Mouse (Mus musculus) megakaryocyte progenitor cell, adult 5-6 weeks (primary cell): ENCODE measurements around the gene Gm20518. TPM values are rescaled to one million over a fixed set of nuclear protein-coding genes. Genes with fewer than 3 reads are reported as not detected.
A peak's percentile ranks its signal among the peaks of the same experiment; 100 is the strongest.

Source experiments
- ATAC-seq: replicated peaks from 2 replicates; pipeline ENCODE4 v1.8.0; 2016; ENCODE audit warnings: mild to moderate bottlenecking, moderate TSS enrichment, inconsistent platforms; ENCODE audit not compliant: poor library complexity
- total RNA-seq, 2 experiments: library from RNA; stranded (forward) in 1 of 2; stranded (reverse) in 1 of 2; fragments of 157-497, 149-512 nt in 1 of 2; fragments of 200-1000 nt in 1 of 2; gene quantifications; 2 replicates each; pipeline versions ENCODE4 v1.2.3 to v1.2.4; 2015 to 2017

Gene Gm20518
- total RNA-seq (2015) (0.05 and 0.20 TPM in 2 replicates), total RNA-seq (2017) (0.20 TPM in 1 of 2 replicates, not detected in the other)

DNA sequence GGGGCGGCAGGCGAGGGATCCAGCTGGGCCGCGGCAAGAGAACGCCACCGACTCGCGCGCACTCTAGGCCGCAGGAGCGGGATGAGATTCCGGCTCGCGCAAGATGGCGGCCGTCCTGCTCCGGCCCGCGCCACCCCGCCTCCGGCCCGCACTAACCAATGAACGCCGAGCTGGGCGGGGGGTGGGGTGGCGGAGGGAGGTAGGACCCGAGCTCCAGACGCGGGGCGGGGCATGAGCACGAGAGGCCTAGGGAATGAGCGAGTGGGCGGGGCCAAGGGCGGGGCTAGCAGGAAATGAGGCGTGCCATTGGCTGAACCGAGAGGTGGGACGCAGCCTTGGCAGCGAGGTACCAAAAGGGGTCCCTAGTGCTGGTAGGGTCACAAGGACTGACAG, at the start of gene Gm20518:
Gene Gm20518 (minus strand): TSS at position 105 of the 393 bp plus-strand sequence.
- peak; percentile 94 for ATAC-seq

DNA sequence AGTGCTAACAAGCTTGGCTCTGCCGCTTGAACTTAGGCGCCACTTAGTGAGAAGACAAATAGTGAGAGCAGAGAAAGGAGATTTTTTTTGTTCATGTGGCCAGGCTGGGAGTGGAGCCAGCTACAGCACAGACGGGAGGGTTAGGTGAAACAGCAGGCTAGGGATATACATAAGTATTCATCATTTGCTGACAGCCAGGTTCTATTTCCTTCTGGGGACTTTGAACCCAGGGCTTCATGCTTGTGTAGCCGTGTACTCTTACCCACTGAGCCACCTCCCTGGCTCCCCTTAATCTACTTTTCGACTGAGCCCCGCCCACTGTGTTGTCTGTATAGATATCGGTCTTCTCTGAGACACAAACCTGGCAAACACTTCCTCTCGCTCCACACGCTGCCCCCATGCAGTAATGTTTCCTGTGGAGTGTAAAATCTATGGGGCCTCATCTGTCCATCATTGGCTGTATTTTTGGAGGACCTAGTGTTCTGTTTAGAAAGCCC, 47.8 kb upstream of the Gm20518 start:
- peak; percentile 75 for ATAC-seq

- peak; percentile 89 for ATAC-seq
Measured at GRCm38 (mm10) chr16:17938821-17939220, 47.4 kb upstream of the Gm20518 start.

DNA sequence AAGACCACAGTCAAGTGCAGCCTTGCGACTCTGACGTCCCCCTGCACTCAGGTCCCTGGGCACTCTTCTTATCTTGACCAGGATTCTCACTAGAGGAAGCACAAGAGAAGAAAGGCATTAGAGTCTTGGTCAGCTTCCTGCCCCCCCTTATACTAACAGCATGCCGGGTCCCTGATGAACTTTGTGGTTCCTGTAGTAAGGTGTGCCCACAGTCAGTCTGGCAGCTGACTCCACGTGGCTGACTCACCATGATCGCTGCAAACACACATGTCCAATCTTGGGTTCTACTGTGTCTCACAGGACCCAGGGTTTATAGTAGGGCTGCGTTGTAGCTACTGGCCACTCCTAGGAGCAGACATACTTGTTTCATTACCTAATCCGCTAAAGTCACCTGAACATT, 46.7 kb upstream of the Gm20518 start:
- no peak for ATAC-seq

DNA sequence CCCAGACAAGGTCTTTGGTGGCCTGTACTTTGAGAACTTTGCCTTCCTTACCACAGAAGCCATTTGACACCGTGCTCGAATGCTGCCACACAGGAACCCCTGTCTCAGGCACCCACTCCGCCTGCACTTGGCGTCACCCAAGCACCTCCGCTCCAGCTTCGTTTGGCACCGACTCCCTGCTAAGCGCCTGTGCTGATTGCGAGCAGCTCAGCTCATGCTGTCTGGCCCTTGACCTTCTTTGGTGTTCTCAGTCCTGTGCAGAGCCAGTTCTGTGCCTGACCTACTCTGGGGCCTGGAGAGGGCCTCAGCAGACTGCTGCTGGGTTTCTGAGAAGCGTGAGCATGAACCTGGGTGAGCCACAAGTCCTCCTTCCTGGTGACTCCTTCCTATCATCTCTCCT, 45.3 kb upstream of the Gm20518 start:
- no peak for ATAC-seq

DNA sequence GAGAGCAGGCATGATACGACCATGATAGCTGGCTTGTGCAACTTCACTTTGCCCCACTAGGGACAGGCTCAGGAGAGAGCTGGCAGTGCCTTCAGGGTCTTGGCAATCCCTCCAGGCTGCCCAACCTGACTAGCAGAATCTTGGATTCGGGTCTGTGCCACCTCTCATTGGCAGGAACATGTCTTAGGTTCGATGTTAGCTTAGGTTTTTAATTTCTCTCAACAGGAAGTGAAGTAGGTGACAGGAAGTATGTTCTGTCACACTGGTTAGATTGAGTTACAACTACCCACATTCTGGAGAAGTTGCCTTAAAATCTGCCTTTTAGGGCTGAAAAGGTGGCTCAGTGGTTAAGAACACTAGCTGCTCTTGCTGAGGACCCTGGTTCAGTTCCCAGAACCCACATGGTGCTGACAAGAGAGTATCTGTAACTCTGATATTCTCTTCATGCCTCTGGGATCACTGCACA, 43.0 kb upstream of the Gm20518 start:
- peak; percentile 44 for ATAC-seq

DNA sequence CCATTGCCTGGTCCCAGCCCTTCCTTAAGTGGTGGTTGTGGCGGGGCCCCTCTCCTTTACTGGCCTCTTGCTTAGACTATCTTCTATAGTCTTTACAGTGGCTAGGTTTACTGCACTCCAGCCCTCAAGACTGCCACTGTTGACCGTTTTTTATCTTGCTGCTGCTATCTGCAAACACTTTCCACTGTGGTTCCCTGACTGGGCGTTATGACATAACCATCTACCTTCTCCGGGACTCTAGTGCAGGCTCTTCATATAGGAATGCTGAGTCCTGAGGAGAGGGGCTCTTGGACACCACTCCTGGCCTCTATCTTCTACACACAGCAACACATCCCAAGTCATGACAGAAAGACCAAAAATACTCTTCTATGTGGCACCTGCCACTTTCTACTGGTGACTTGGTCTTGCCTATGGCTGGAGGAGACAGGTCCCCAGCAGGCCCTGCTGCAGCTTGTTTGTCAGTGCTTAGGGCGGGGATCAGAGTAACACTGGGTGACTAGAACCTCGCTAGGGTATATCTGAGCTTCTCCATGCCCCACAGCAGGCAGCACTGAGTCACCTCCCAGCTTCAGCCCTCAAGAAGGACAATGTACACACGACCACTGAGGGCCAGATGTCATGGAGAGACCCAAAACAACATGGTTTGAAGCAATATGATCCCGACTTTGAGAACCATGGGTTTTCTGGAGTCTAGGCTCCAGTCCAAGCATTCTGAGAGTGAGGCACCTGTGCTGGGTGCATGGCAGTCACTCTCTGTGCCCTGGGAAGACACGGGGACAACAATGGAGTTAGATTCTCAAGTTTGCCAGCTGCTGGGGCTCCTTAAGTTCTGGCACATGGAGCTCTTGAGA, 42.3 kb upstream of the Gm20518 start:
- ATAC-seq = peak; percentile 54

- ATAC-seq = no peak
Measured at GRCm38 (mm10) chr16:17931906-17932460, 40.5 kb upstream of the Gm20518 start.

DNA sequence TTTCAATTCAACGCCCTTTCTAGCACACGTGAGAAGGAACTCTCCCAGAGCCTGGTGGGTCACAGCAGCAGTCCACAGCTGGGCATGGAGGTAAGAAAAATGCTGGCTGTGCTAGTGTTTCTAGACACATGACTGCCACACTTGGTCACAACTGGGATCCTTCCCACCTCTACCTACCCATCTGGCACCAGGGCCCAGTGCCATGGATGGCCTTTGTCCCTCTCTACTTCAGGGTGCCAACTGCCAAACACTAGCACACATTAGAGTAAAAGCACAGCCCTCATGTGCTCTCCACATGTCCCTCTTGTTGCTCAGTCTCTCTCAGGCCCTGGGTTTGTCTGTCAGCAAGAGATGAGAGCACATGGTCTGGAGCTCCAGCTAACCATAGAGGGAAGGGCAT, 38.2 kb upstream of the Gm20518 start:
- no peak for ATAC-seq

GRCm38 (mm10) chr16:17929211-17929610, 37.7 kb upstream of the Gm20518 start:
- no peak for ATAC-seq

- peak; percentile 82 for ATAC-seq
Measured at GRCm38 (mm10) chr16:17928627-17929104, 37.2 kb upstream of the Gm20518 start.

DNA sequence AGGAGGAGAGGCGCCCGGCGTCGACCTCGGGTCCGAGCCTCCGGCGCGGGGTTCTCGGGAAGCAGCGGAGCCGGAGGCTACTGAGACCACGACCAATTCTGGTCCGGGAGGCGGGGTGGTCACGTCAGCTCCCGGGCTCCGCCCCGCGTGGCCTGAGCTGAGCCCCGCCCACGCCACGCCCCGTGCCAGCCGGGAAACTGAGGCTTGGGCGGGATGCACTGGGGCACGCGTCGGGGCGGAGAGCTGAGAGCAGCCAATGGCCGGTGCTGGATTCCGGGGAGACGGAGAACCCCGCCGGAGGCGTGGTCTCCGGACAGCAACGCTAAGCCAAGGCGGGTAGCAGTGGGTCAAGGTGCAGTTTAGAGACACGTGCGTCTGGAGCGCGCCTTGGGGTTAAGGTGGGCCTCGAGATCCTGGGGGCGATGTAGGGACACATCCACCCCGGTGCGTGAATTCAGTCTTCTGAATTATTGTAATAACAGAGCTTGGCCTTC, 36.7 kb upstream of the Gm20518 start, which contains the start of gene Slc25a1:
Gene Slc25a1 (minus strand): TSS at position 133 of the 494 bp plus-strand sequence.
- ATAC-seq = peak; percentile 65

DNA sequence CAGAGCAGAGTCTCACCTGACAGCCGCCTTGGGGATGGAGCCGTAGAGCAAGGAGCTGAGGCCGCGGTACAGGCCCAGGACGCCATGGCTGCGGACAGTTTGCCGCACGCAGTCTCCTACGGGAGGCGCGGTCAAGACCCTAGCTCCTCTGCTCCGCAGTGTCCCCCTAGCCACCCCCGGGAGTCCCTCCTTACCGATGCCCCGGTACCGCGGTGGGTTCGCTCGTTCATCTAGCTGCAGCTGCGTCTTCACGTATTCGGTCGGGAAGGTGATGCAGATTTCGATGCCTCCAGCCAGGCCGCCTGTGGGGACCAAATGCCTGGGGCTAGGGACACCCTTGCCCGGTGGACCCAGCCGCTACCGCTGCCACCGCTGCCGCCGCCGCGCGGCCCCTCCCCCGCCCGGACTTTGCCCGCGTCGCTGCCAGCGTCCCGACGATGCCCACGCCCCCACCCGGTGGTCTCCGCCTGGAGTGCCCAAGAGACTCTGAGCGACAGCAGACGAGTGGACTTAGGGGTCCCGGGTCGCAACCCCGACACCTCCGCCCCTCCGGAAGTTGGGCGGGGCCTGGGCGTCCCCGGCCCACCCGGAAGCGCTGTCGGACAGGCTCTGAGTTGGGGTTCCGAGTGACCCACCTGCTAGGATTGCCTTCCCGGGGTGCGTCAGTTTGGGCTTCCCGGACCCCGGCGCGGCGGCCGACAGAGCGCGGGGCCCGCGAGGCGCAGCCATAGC, 36.0 kb upstream of the Gm20518 start:
- ATAC-seq = no peak

- ATAC-seq = no peak
Measured at GRCm38 (mm10) chr16:17922163-17922538, 30.7 kb upstream of the Gm20518 start.

DNA sequence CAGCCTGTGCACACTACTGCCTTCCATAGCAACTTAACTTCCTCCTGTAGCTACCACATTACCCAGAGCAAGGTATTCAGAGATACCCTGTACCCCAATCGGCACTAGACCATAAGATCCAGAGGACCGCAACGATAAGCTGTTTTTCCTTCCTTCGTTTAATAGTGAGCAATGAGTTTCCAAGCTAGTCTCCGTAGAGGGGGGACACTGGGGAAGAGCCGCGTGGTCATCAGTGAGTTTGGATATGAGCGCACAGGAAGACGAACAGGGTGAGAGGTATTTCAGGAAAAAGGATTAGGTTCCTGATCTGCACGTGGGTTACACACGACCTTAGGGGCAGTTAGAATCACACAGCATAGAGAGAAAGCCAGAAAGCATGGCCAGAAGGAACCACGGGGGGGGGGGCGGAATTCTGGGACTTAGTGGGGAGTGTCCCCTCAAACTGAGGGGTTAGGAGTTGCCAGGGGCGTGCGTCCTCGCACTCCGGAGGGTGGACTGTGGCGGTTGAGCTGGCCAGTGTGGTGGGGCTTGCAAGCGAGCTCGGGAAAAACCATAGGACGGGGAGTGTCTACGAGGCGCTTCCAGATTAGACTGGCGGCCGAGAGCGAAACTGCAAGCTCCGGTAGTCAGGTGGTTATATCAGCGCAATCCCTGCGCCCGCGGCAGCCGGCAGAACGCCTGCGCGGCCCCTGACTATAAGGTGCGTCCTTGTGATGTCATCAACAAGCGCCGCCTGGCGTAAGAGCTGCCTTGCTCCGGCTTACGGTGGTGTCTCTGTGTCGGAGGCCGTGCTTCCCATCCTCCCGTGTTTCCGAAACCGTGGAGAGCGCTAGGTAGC, 30.1 kb upstream of the Gm20518 start:
- ATAC-seq = peak; percentile 93

DNA sequence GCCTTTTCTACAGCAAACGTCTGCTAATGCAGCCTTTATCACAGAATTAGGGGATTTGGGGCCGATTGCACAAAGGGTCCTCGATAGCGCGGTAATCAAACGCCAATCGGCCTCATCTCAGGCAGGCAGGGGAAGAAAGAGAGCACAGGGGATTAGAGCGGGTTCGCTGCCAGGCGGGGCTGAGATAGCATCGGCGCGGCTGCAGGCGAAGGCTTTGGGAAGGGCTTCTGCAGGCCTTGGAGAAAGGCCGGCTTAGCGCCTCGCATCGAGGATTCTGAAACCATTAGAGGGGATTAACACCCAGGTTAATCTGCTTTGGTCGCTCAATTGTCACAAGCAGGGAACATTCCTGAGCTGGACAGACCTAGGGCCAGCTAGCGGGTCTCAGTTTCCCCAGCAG, 29.1 kb upstream of the Gm20518 start:
- no peak for ATAC-seq

DNA sequence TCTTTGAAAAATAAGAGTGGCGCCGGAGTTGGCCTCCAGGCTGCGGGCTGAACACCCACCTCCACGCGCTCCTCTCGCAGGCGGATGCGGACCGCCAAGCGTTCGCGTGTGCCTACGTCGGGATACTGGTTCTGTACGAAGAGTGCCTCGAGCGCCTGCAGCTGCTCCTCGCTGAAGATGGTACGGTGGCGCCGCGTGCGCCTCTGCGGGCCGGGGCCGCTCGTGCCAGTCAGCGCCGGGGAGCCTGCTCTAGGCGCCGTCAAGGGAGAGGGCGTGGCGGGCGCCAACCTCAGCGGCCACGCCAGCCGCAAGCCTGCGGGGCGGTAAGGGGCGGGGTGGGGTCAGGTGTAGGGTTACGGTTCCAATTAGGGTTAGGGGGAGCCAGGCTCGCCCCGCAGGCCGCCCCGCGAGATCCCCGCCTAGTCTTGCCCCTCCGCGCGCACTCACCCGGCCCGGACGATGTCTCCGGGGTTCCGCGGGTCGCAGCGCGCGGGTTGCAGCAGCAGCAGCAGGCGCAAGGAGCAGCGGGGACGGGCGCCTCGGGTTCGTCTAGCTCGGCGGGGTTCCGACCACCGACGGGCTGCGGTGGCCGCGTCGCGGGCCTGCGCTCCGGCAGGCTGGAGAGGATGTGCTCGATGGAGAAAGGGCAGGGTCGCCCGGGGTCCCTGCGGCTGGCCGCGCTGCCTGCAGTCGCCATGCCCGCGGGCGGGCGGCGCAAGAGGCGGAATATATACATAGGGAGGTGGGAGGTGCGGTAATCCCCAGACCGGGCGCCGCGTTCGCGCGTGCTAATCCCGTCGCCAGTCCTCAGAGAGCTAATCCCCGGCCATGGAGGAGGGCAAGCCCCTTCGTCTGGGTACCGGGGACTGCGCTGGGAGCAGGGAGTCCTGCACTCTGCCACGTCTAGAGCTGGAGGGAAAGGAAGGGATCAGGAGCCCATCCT, 23.1 kb upstream of the Gm20518 start, which contains the start of gene Gsc2:
Gene Gsc2 (minus strand): TSS at position 753 of the 943 bp plus-strand sequence.
- peak; percentile 35 for ATAC-seq

- ATAC-seq = peak; percentile 98
Measured at GRCm38 (mm10) chr16:17911052-17911595, 19.7 kb upstream of the Gm20518 start, which contains the start of gene Ess2. TSS of gene Ess2 (minus strand) at chr16:17911348.
